Mouse (Mus musculus) left cerebral cortex, postnatal 36 days (tissue): Measurements from ENCODE around the gene Ccdc141. TPM values are rescaled to one million over a fixed set of nuclear protein-coding genes. Genes with fewer than 3 reads are reported as not detected.

Source experiments
- DNase-seq, 2 experiments: peaks; one replicate each; pipeline ENCODE4 v3.0.0; 2021 to 2022; ENCODE audit warnings: low spot score in 2 of 2, mixed read lengths in 1 of 2
- intact Hi-C: fragments of 180-260 bp; cut with DNase I; formaldehyde crosslinking; loops from one replicate; pipeline ENCODE4 v1.15.1; 2025
- microRNA-seq: library from miRNA; unstranded; fragments of <30 nt; microRNA quantifications from one replicate; pipeline ENCODE4 v1.2.0, GENCODE M21; 2022
- total RNA-seq, 2 experiments: library from RNA; stranded (reverse); gene quantifications; 2 replicates each; pipeline ENCODE4 v1.2.3; 2021

The Ccdc141 gene
- total RNA-seq, 2 experiments from 2014 or later, result 21.5 to 24.2 TPM

- no peak for DNase-seq
- intact Hi-C loops, result no loop called here
These were observed 208.4 kb downstream of the Ccdc141 start for GRCm38 (mm10) chr2:76962045-76962432.

GRCm38 (mm10) chr2:76961420-76962044 is 208.9 kb downstream of the Ccdc141 start:
- intact Hi-C loops, result no loop called here
- DNase-seq, result no peak

Small RNA genes lying within 50 kb of the gene (microRNA-seq; reads per million reads assigned to microRNA genes)
- gene Gm44360, result not detected

Other genes starting within 250 kb of the Ccdc141 start
- under 1 TPM; 0.36 to 0.81 TPM for gene Ttn, start 188.1 kb downstream of the Ccdc141 start, total RNA-seq
- gene Sestd1, start 110.0 kb upstream of the Ccdc141 start, total RNA-seq, result 10 to 100 TPM; 59.5 to 60.0 TPM